Mouse (Mus musculus): ENCODE results near the gene Sf3a2.

- TF ChIP-seq POLR2A (IDR thresholded peaks at IDR 0.05; ENCODE audit: borderline replicate concordance, extremely low read depth, insufficient read depth, insufficient read length, poor library complexity, severe bottlenecking) (no peak), CTCF (IDR thresholded peaks at IDR 0.05; ENCODE audit: borderline replicate concordance, extremely low read depth, insufficient read depth, insufficient read length) (no peak)
Observed at GRCm38 (mm10) chr10:80777123-80777522, 20.9 kb upstream of the Sf3a2 start.

Data from brain, embryonic 14.5 days (tissue).